Mouse (Mus musculus): ENCODE measurements around the gene Agpat2.

- TF ChIP-seq CTCF (IDR thresholded peaks at IDR 0.05; ENCODE audit: insufficient read depth, low read depth, low read length) (no peak), POLR2A (IDR thresholded peaks at IDR 0.05; ENCODE audit: insufficient read depth, low read depth, low read length) (no peak)
Observed at GRCm38 (mm10) chr2:26590282-26590681, 13.9 kb downstream of the Agpat2 start.
